Mouse (Mus musculus): ENCODE measurements around the gene Map4k2. TPM values are rescaled to one million over a fixed set of nuclear protein-coding genes. Genes with fewer than 3 reads are reported as not detected.
"Not testable (repeated sequence)": the region's sequence is repeated elsewhere in the genome, so short reads cannot be mapped to it uniquely, and the experiment has no call there.

Map4k2 gene
- polyA plus RNA-seq, 1 experiment from 2014 or later: 16.0 TPM

GRCm38 (mm10) chr19:6304787-6305516, 36.0 kb upstream of the Map4k2 start:
- Histone ChIP-seq H3K36me3 (peaks cover 2% of the 10 kb centered on the region), H3K4me1 (peaks cover 16% of the 10 kb centered on the region), H3K27ac (no peak overlapping the region), H3K27me3 (no peaks in the 10 kb centered on the region), H3K4me2 (replicated peaks) (no peak overlapping the region), H3K4me3 (no peak overlapping the region), H3K9ac (no peak overlapping the region), H3K9me3 (replicated peaks) (no peaks in the 10 kb centered on the region)
- WGBS: 19% methylated on average over 5 of the region's 5 CpGs
- no peak for ATAC-seq (ENCODE audit: low FRiP score)

- peaks cover 16% of the 10 kb centered on the region for H3K4me1 ChIP-seq
- no peaks in the 10 kb centered on the region for H3K9me3 ChIP-seq (replicated peaks)
- peak overlapping the region; percentile 73; the same call in 1 of the 2 replicates for H3K9ac ChIP-seq
- ATAC-seq (ENCODE audit: low FRiP score): peak; percentile 20; the same call in 1 of the 2 replicates
- WGBS: 62% methylated on average over 8 of the region's 8 CpGs
- H3K4me3 ChIP-seq: peak overlapping the region; percentile 65
- no peaks in the 10 kb centered on the region for H3K27me3 ChIP-seq
- H3K36me3 ChIP-seq: no peaks in the 10 kb centered on the region
- H3K27ac ChIP-seq: no peak overlapping the region
- H3K4me2 ChIP-seq (replicated peaks): peak overlapping the region; percentile 73
Observed at GRCm38 (mm10) chr19:6305517-6306115, 35.3 kb upstream of the Map4k2 start.

- Histone ChIP-seq H3K9me3 (replicated peaks) (no peaks in the 10 kb centered on the region), H3K4me2 (replicated peaks) (peak within 1 kb of the TSS; percentile 73), H3K9ac (peak within 1 kb of the TSS; percentile 73), H3K27ac (0 out of 2 replicates have a peak within 1 kb of the TSS, but pooled peaks have one; percentile 30), H3K4me1 (peaks cover 16% of the 10 kb centered on the region), H3K36me3 (peaks cover 4% of the 10 kb centered on the region; the same call in 1 of the 2 replicates), H3K27me3 (no peaks in the 10 kb centered on the region), H3K4me3 (peak within 1 kb of the TSS; percentile 65)
- peak; percentile 81 for ATAC-seq (ENCODE audit: low FRiP score)
- under 1% methylated on average over 18 of the region's 38 CpGs for WGBS
Observed at GRCm38 (mm10) chr19:6306137-6306551, 34.8 kb upstream of the Map4k2 start, which contains the start of gene Cdc42bpg. Cdc42bpg (plus strand) TSS chr19:6306456.

- WGBS: under 1% methylated on average over 15 of the region's 34 CpGs
- peak; percentile 49 for ATAC-seq (ENCODE audit: low FRiP score)
- no peaks in the 10 kb centered on the region for H3K9me3 ChIP-seq (replicated peaks)
- H3K9ac ChIP-seq: peak overlapping the region; percentile 73
- H3K4me1 ChIP-seq: peaks cover 16% of the 10 kb centered on the region
- peak overlapping the region; percentile 65 for H3K4me3 ChIP-seq
- peaks cover 6% of the 10 kb centered on the region; the same call in 1 of the 2 replicates for H3K36me3 ChIP-seq
- H3K27ac ChIP-seq: no peak overlapping the region
- H3K27me3 ChIP-seq: no peaks in the 10 kb centered on the region
- peak overlapping the region; percentile 73 for H3K4me2 ChIP-seq (replicated peaks)
Observed at GRCm38 (mm10) chr19:6306586-6306985, 34.3 kb upstream of the Map4k2 start.

- H3K4me1 ChIP-seq: peaks cover 16% of the 10 kb centered on the region
- no peaks in the 10 kb centered on the region for H3K9me3 ChIP-seq (replicated peaks)
- no peak overlapping the region for H3K4me2 ChIP-seq (replicated peaks)
- WGBS: 86% methylated on average over 9 of the region's 9 CpGs
- no peak for ATAC-seq (ENCODE audit: low FRiP score)
- H3K36me3 ChIP-seq: peaks cover 6% of the 10 kb centered on the region; the same call in 1 of the 2 replicates
- no peak overlapping the region for H3K4me3 ChIP-seq
- H3K27me3 ChIP-seq: no peaks in the 10 kb centered on the region
- H3K9ac ChIP-seq: no peak overlapping the region
- no peak overlapping the region for H3K27ac ChIP-seq
Observed at GRCm38 (mm10) chr19:6307733-6308531, 33.0 kb upstream of the Map4k2 start.

- WGBS: 90% methylated on average over 5 of the region's 5 CpGs
- H3K27ac ChIP-seq: no peak overlapping the region
- no peak for ATAC-seq (ENCODE audit: low FRiP score)
Observed at GRCm38 (mm10) chr19:6310181-6310580, 30.8 kb upstream of the Map4k2 start.

GRCm38 (mm10) chr19:6311783-6312182, 29.2 kb upstream of the Map4k2 start:
- not testable (repeated sequence) for ATAC-seq (ENCODE audit: low FRiP score); H3K4me3 ChIP-seq; H3K27ac ChIP-seq; H3K4me2 ChIP-seq (replicated peaks); H3K27me3 ChIP-seq; H3K9me3 ChIP-seq (replicated peaks); H3K4me1 ChIP-seq; H3K9ac ChIP-seq
- 93% methylated on average over 3 of the region's 3 CpGs for WGBS
- peaks cover 31% of the 10 kb centered on the region; the same call in 1 of the 2 replicates for H3K36me3 ChIP-seq

More at GRCm38 (mm10) chr19:6310181-6310580, 30.8 kb upstream of the Map4k2 start:
- Histone ChIP-seq H3K9ac (no peak overlapping the region), H3K27me3 (no peaks in the 10 kb centered on the region), H3K4me3 (no peak overlapping the region), H3K4me1 (peaks cover 14% of the 10 kb centered on the region), H3K36me3 (peaks cover 18% of the 10 kb centered on the region; the same call in 1 of the 2 replicates), H3K4me2 (replicated peaks) (no peak overlapping the region), H3K9me3 (replicated peaks) (no peaks in the 10 kb centered on the region)

GRCm38 (mm10) chr19:6313796-6314195, 27.1 kb upstream of the Map4k2 start:
- peaks cover 41% of the 10 kb centered on the region for H3K36me3 ChIP-seq
- no peaks in the 10 kb centered on the region for H3K4me1 ChIP-seq
- no peak overlapping the region for H3K27ac ChIP-seq
- H3K27me3 ChIP-seq: no peaks in the 10 kb centered on the region
- no peak overlapping the region for H3K4me3 ChIP-seq
- H3K9me3 ChIP-seq (replicated peaks): no peaks in the 10 kb centered on the region
- no peak for ATAC-seq (ENCODE audit: low FRiP score)
- 90% methylated on average over 8 of the region's 8 CpGs for WGBS
- no peak overlapping the region for H3K4me2 ChIP-seq (replicated peaks)
- no peak overlapping the region for H3K9ac ChIP-seq

- no peak for ATAC-seq (ENCODE audit: low FRiP score)
- Histone ChIP-seq H3K9me3 (replicated peaks) (no peaks in the 10 kb centered on the region), H3K27ac (no peak overlapping the region), H3K36me3 (peaks cover 41% of the 10 kb centered on the region), H3K4me3 (no peak overlapping the region), H3K4me1 (no peaks in the 10 kb centered on the region), H3K4me2 (replicated peaks) (no peak overlapping the region), H3K27me3 (no peaks in the 10 kb centered on the region), H3K9ac (no peak overlapping the region)
- whole genome bisulfite sequencing: 86% methylated on average over 8 of the region's 8 CpGs
Observed at GRCm38 (mm10) chr19:6314513-6314912, 26.4 kb upstream of the Map4k2 start.

GRCm38 (mm10) chr19:6315573-6315972, 25.4 kb upstream of the Map4k2 start:
- no peak overlapping the region for H3K27ac ChIP-seq
- WGBS: 68% methylated on average over 14 of the region's 14 CpGs
- H3K9me3 ChIP-seq (replicated peaks): no peaks in the 10 kb centered on the region
- H3K27me3 ChIP-seq: no peaks in the 10 kb centered on the region
- ATAC-seq (ENCODE audit: low FRiP score): no peak
- H3K9ac ChIP-seq: no peak overlapping the region
- peaks cover 46% of the 10 kb centered on the region for H3K36me3 ChIP-seq
- H3K4me2 ChIP-seq (replicated peaks): no peak overlapping the region
- H3K4me3 ChIP-seq: no peak overlapping the region
- no peaks in the 10 kb centered on the region for H3K4me1 ChIP-seq

GRCm38 (mm10) chr19:6318145-6318544, 22.8 kb upstream of the Map4k2 start:
- ATAC-seq (ENCODE audit: low FRiP score): no peak
- WGBS: 94% methylated on average over 12 of the region's 12 CpGs

GRCm38 (mm10) chr19:6321358-6321757, 19.6 kb upstream of the Map4k2 start:
- Histone ChIP-seq H3K9ac (no peak overlapping the region), H3K27ac (no peak overlapping the region), H3K4me1 (no peaks in the 10 kb centered on the region), H3K4me2 (replicated peaks) (no peak overlapping the region), H3K4me3 (no peak overlapping the region), H3K9me3 (replicated peaks) (no peaks in the 10 kb centered on the region), H3K27me3 (no peaks in the 10 kb centered on the region), H3K36me3 (peaks cover 25% of the 10 kb centered on the region)
- 89% methylated on average over 8 of the region's 8 CpGs for WGBS
- ATAC-seq (ENCODE audit: low FRiP score): no peak

More at GRCm38 (mm10) chr19:6318145-6318544, 22.8 kb upstream of the Map4k2 start:
- no peak overlapping the region for H3K9ac ChIP-seq
- no peak overlapping the region for H3K27ac ChIP-seq
- peaks cover 41% of the 10 kb centered on the region for H3K36me3 ChIP-seq
- no peaks in the 10 kb centered on the region for H3K27me3 ChIP-seq
- H3K9me3 ChIP-seq (replicated peaks): no peaks in the 10 kb centered on the region
- H3K4me3 ChIP-seq: no peak overlapping the region
- no peaks in the 10 kb centered on the region for H3K4me1 ChIP-seq
- H3K4me2 ChIP-seq (replicated peaks): no peak overlapping the region
